Mouse (Mus musculus) frontal cortex, adult 2 months (tissue): Measurements from ENCODE around the gene Parp2. TPM values are rescaled to one million over a fixed set of nuclear protein-coding genes. Genes with fewer than 3 reads are reported as not detected.
A peak's percentile ranks its signal among the peaks of the same experiment; 100 is the strongest.
"Not testable (repeated sequence)": the region's sequence is repeated elsewhere in the genome, so short reads cannot be mapped to it uniquely, and the experiment has no call there.

Experiments
- DNase-seq, 2 experiments: peaks; one replicate each; pipeline ENCODE4 v3.0.0; 2022; ENCODE audit warnings: low spot score in 1 of 2; ENCODE audit errors: extremely low spot score in 1 of 2
- polyA plus RNA-seq: library from polyadenylated mRNA; depleted of rRNA; stranded (reverse); fragments of >200 nt; gene quantifications from 2 replicates; pipeline ENCODE4 v1.2.3, GENCODE M21; 2012; rRNA removed

Gene Parp2
- polyA plus RNA-seq, result 58.4 and 58.7 TPM in 2 replicates

DNA sequence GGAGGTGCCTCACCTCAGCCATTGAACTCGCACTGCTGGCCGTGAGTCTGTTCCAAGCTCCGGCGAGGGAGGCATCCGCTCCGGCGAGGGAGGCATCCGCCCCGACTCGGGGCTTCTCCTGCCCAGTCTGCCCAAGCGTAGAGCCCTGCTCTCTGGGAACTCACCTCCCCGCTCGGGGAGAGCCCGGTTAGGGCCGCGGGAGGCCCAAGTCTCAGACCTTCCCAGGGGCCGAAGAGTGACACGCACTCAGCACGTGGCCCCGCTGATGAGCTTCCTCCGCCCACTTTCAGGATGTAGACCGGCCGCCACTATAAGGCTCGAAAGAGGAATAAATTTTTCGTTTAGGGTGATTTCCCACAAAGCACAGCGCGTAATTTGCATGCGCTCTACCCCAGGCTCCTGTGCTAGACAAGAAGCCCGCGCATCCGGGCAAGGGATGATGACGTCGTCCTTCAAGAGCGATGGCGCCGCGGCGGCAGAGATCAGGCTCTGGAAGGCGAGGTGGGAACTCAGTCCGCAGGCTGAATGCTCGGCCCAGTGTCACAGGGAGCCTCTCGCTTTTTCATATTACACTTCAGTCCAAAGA lies at the start of gene Parp2, which contains the start of gene Ccnb1ip1:
TSS of gene Parp2 (plus strand) at position 355 of the 586 bp plus-strand sequence.
TSS of gene Ccnb1ip1 (minus strand) at position 246 of the 586 bp plus-strand sequence.
- DNase-seq, result peak; percentile 97 to 100

DNA sequence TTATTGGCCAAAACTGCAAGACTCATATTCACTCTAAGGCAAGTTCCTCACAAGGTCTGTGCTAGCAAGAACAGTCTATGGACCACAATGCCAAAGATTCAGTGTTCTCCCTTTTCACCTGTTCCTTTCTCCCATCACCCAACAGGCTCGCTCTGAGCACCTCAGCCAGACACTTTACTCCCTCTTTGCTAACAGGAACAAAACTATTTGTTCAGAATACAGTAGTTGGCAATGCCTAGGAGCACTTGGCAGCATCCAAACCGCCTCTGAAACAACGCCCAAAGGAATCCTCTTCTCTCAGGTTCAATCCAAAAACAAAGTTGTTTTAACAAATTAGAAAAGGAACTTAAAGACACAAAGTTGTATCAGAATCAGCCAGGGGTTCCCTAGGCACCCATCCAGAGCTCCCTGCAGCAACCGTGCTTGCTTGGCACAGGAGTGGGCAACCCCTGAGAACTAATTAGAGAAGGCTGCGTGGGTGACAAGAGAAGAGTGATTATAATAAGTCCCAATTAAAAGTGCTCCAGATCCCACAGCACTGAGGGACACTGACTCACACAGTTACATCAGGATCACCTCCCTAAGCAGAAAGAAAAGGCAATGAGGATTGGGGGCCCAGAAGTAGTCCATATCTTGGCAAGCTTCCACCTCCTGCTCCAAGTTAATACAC lies 49.1 kb upstream of the Parp2 start:
- DNase-seq, result peak; percentile 30 to 44

DNA sequence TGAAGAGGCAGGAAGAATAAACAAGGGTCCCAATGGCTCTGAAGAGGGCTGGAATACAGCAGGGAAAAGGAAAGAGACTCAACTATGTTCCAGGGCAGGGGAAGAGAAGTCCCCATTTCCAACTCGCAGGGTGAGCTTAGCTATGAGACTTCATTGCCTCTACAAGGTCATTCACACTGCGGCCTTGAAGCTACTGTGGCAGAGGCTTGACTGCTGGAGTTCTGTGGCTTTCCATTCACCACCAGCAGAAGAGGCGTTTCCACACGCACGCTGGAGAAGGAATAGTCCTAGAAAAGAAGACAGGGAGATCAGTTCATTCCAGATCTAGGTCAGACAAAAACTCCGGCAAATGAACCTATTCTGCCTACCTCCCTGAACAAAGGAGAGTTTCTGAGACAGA lies 41.9 kb upstream of the Parp2 start:
- DNase-seq, result no peak

DNA sequence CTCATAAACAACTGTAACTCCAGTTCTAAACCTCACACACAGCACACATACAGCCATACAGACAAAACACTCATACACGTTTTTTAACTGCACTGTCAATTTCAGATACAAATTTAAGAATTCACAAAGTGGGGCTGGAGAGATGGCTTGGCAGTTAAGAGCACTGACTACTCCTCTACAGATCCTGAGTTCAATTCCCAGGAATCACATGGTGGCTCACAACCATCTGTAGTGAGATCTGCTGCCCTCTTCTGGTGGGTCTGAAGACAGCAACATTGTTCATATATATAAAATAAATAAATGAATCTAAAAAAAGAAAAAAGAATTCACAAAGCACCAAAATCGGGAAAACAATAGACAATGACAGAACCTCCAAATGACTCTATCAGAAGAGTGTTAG lies 36.3 kb upstream of the Parp2 start:
- DNase-seq, result peak in 1 of 2 experiments; percentile 40

DNA sequence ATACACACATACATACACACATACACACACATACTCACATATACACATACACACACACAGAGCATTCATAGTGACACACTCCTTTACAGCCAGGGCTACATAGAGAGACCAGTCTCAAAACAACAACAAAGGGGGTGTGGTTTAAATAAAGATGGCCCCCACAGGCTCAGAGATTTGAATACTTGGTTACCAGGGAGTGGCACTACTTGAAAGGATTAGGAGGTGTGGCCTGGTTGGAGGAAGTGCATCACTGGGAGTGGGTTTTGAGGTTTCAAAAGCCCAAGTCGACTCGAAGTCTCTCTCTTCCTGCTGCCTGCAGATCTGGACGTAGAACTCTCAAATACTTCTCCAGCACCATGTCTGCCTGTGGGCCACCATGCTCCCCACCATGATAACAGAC lies 25.5 kb upstream of the Parp2 start:
- DNase-seq, result no peak

DNA sequence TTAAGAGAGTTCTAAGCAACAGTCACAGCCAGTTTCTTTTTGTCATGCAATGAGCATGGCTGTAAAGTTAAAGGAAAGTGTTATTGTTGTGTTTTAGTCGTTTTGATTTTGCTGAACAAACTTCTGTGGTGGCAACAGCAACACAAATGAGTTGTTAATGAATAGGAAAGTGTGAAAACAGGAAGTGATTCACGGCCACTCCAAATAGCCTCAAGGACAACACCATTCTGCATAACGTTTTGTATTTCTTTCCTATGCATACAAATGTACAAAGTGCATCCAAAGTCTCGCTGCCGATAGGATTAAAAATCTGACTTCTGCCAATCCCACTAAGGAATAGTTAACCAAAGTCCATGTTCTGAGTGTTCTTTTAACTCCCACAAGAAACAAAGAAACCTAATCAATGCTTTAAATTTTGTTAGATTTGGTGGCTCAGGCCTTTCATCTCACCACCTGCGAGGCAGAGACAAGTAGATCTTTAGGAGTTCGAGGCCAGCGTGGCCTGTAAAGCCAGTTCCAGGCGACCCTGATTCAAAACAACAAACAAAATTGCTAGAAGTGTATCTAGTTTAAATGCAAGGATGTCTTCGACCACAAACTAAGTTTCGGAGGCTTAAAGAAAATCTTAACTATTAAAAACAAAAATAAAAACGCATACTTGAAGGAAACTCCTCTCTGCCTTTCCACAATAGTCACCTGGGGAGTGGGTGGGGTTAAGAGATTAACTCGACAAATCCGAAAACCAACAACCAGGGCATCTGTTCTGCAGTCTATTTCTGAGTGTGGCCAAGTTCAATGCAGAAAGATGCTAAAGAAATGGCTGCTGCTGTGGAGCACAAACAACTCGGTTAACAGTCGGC lies 23.0 kb upstream of the Parp2 start:
- no peak for DNase-seq

DNA sequence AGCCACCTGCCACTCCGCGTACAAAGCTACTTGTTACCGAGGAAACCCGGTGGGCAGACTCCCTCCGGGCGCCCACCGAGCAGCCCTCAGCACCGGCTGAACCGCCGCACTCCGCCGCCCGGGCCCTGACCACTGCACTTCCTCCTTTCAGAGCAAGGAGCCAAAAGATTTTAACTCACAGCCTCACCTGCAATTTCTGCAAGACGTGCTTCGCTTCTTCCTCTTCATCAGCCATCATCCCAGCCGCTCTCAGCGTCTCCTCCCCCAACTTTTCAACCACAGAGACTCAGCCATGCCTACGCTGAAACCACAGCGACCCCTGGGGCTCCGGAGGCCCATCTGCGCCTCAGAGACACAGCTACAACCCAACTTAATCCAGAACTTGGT lies 22.4 kb upstream of the Parp2 start, which contains the start of gene Ttc5:
TSS of gene Ttc5 (minus strand) at position 269 of the 387 bp plus-strand sequence.
- DNase-seq, result peak; percentile 65 to 95

DNA sequence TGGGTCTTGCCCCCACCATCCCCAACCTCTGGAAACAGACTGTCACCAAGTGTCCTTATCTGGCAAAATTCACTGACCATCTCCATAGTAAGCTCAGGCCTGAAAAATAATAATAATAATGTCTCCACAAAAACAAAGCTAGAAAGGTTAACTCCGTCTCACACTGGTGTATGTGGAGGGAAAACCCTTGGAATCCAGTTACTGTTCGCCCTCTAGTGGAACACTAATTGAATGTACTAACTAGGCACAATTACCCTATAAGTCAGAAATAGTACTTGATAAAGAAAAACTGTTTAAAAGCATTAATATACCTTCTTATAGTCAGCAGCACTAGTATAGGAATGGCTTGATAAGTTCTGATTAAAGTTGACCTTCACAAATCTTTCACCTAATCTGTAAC lies 19.5 kb upstream of the Parp2 start:
- no peak for DNase-seq

DNA sequence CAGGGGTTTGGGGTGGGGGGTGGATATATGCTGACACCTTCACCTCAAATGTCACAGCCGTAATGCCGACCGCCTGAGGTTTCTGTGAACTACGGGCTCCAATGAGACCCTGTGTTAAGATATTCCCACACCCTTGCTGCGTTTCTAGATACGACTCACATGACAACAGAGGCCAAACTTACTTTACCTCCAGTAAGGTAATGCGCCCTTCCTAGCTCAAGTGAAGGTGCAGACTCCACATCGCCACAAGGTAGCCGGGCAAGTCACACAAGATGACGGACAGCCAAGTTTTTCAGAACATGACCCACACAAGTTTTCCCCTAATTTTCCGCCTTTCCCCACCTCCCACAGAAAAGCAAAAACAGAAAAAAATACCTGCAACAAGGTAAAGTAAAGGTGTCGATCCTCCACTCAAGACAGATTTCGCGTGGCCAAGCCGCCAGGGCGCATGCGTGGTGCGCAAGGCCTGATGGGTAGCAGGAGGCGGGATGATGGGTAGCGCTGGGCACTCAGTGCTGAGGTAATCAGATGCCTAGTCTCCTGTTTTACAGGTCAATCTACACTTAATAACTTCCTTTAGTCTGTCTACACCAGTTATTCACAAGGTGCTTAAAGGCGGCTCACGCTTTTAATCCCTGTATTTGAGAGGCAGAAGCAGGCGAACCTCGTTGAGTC lies 12.2 kb upstream of the Parp2 start:
- no peak for DNase-seq

DNA sequence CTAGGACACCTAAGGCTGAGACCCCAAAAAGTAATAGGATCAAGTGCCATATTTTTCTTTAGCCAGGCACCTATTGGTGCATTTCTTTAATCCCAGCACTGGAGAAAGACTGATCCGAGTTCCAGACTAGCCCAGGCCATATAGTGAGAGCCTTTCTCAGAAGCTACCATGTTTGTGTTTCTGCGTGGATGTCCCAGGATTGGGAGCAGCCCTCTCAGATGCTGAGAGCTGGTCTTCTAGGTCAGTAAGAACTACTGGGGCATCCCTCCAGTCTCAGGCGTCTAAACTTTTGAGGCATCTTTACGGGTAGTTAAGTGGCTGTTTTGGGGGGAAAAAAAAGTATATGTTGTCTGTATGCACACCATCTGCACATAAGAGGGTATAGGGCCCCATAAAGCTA lies 11.7 kb upstream of the Parp2 start:
- DNase-seq, result no peak

DNA sequence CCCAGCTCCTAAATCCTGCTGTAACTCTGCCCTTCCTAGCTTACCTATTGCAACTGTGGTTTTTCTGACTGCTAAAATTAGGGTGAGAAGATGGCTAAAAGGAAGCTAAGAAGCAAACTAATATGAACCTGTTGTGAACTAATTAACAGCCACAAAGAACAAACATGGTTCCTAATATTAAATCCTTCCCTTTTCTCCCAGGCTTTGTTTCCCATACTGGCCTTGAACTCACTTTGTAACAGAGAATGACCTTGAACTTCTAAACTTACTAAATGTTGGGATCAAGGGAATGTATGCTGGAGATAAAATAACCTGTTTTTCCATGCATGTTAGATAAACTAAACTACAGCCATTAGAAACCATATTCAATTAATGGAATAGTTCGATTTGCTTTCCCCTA lies 11.2 kb upstream of the Parp2 start:
- DNase-seq, result no peak

DNA sequence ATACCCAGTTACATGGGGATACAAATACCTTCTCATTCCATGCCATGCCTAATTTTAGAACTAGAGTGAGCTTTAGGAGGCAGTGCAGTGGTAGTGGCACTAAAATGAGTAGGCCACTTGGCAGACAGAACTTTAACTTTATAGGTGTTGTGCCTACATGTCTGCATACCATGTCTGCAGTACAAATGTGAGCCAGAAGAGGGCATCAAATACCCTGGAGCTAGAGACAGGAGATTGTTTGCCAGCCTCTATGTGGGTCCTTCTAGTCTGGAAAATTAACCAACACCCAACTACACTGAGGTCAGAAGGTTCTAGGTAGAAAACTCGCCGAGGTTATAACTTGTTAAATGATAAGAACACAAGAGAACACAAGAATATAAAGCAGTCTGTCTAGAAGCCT lies 9.1 kb upstream of the Parp2 start:
- DNase-seq, result no peak

DNA sequence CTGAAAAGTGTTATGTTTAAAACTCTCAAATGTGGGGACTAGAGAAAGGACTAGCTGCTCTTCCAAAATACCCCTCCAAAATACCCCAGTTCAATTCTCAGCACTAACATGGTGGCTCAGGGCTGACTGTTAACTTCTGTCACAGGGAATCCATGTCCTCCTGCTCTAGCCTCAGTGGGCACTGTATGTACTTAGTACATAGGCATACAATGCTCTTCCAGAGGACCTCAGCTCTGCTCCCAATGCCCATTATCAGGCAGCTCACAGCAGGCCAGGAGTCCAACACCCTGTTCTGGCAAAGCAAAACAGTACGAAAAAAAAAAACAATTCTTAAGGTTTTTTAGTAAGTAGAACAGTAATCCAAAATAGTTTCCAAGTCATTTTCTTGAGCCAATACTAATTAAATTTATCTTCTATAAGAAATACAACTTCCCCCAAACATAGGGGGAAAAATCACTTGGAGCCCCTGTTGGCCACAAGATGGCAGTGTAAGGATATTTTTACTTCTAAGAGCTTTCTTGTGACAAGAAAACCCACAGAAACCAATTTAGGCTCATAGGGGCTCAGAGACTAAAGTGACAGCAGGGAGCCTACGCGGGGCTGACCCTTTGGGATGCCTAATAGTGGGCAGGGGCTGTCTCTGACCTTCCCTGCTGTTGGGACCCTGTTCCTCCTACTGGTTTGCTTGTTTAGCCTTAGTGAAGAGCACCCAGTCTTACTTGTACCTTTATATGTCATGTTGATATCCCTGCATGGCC lies 8.0 kb upstream of the Parp2 start:
- DNase-seq, result peak in 1 of 2 experiments; percentile 78

DNA sequence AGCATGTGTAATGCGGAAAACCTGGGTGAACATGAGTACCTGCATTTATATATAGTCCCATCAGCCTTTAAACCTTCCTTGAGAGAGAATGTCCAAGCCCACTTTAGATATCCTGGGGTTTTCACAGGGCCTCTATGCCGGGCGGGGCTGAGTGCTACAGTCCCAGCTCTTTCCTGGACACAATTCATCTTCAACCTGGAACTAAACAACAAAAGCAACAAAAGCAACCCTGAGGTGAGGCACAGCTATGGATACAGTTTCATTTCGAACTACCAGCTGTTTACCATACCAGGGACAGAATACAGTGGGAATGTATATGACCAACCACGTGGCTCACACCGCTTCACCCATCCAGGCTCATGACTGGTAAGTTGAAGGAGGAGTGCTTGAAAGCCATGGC lies 5.2 kb upstream of the Parp2 start:
- no peak for DNase-seq

DNA sequence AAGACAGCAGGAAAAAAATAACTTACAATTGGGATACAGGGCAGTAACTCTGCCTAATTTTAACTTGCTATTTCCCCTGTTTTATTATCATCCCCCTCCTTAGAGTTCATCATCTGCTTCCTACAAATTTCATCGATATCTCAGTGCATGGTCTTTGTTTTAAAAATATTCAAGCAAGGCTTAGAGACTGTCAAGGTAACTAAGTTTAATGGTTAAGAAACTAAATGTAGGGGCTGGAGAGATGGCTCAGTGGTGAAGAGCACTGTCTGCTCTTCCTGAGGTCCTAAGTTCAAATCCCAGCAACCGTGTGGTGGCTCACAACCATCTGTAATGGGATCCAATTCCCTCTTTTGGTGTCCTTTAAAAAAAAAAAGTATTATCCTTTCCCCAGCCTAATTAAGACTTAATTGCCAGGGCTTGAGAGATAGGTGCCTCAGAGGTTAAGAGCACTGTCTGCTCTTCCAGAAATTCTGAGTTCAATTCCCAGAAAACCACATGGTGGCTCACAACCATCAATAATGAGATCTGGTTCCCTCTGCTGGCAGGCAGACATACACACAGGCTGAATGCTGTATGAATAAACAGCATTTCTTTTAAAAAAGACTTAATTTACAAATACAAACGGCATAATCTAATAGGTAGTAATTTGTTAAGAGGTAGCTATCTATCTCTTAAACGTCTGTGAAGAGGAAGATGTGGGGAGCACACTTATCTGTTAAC lies 4.6 kb upstream of the Parp2 start:
- DNase-seq, result peak in 1 of 2 experiments; percentile 30

DNA sequence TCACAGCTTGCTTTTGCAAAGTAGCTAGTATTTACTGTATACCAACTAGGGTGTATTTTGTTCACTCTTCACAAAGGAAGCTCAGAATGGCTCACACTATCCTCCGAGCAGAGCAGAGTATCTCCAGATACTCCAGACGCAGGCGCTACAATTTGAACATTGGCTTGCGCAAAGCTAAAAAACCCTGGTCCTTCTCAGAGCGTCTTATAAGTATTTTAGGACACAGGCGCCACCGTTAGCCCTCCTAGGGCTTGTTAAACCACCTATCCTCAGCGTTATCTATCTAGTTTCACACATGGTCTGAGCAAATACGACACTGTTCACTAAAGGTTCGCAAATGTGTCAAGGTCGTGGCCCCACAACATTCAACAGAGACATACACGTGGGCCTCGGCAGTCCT lies 3.0 kb upstream of the Parp2 start:
- no peak for DNase-seq

DNA sequence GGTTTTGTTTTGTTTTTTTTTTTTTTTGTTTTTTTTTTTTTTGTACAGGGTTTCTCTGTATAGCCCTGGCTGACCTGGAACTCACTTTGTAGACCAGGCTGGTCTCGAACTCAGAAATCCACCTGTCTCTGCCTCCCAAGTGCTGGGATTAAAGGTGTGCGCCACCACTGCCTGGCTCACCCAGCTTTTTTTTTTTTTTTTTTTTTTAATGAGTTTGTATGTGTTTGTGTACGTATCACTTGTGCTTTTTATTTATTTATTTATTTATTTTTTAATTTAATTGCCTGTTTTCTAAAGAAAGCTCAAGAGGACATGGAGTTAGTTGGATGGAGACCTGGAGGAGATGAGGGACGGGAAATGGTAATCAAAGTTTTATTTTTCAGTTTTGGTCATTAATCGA lies 1.2 kb upstream of the Parp2 start:
- DNase-seq, result not testable (repeated sequence)

DNA sequence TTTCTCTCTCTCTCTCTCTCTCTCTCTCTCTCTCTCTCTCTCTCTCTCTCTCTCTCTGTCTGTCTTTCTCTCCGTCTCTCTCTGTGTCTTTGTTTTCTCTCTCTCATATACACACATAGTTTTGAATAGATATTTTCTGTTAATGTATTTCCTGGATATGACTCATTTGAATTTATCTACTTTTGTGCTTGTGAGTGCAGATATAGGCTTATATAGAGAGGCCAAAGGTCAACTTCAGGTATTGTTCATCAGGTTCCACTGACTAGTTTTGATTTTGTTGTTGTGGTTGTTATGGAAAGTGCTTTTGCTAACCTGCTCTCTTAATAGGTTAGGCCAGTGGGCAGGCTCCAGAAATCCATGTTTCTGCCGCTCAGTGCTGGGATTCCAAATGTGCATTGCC lies 5.4 kb downstream of the Parp2 start:
- DNase-seq, result no peak

DNA sequence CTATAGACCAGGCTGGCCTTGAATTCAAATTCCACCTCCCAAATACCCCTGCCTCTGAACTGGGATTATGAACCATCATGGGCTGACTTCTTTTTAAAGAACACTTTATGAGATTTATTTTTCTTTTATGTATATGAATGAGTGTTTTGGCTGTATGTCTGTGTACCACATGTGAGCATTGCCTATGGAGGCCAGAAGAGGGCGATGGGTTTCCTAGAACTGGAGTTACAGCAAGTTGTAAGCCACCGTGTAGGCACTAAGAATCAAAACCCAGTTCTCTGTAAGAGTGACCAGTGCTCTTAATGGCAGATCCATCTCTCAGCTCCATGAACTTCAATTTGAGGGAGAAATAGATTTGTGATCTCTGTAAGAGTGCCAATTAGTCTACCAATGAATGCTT lies 15.6 kb downstream of the Parp2 start:
- no peak for DNase-seq

DNA sequence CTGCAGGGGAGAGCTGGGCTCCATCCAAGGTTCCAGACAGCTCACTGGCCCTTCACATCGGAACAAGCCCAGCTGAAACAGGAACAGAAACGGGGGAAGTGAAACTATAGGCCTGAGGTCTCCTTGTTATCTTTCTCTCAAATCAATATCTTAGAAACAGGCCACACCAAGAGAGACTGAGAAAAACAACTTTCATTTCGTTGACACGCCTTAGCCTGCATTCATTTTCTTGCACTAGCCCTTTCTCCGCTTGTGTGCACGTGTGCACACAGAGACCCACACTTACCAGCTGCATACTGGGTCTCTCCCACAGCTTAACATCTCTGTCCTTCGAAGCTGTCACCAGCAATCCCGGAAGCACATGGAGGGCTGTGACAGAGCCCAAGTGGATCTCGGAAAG lies 16.6 kb downstream of the Parp2 start:
- DNase-seq, result no peak
